Mouse (Mus musculus): ENCODE results near the gene Papolb. TPM values are rescaled to one million over a fixed set of nuclear protein-coding genes. Genes with fewer than 3 reads are reported as not detected.

Papolb gene
- 1 to 10 TPM in 1 of 2 experiments, under 1 TPM in 1; 0.85 to 1.1 TPM for total RNA-seq (2021)
- long read RNA-seq, experiment 1: 0 reads
- long read RNA-seq, experiment 2: 0 reads

- no peak for DNase-seq (ENCODE audit: low spot score in 2 of 2)
- intact Hi-C loops (cut with DNase I): no loop called here
These were observed at the start of gene Papolb for GRCm38 (mm10) chr5:142529915-142530314. Gene Papolb, minus strand, starts transcription at chr5:142530076.

- intact Hi-C loops (cut with DNase I): no loop called here
These were observed 48.3 kb upstream of the Papolb start for GRCm38 (mm10) chr5:142578192-142578591.

GRCm38 (mm10) chr5:142576832-142577231, 47.0 kb upstream of the Papolb start:
- no peak for DNase-seq (ENCODE audit: low spot score in 2 of 2)
- intact Hi-C loops (cut with DNase I): no loop called here

More at GRCm38 (mm10) chr5:142578192-142578591, 48.3 kb upstream of the Papolb start:
- no peak for DNase-seq (ENCODE audit: low spot score in 2 of 2)

- intact Hi-C loops (cut with DNase I): no loop called here
- no peak for DNase-seq (ENCODE audit: low spot score in 2 of 2)
These were observed 44.6 kb upstream of the Papolb start for GRCm38 (mm10) chr5:142574323-142575057.

GRCm38 (mm10) chr5:142564606-142565005, 34.7 kb upstream of the Papolb start:
- DNase-seq (ENCODE audit: low spot score in 2 of 2): no peak
- intact Hi-C loops (cut with DNase I): no loop called here

- DNase-seq (ENCODE audit: low spot score in 2 of 2): no peak
- intact Hi-C loops (cut with DNase I): no loop called here
These were observed 30.4 kb upstream of the Papolb start for GRCm38 (mm10) chr5:142560261-142560660.

GRCm38 (mm10) chr5:142557397-142558067, 27.7 kb upstream of the Papolb start:
- peak; percentile 91 to 94 for DNase-seq (ENCODE audit: low spot score in 2 of 2)
- intact Hi-C loops (cut with DNase I): loop anchor here (2.0 to 5.0 kb wide), 2 partner anchors 63 to 160 kb away; no protein-coding TSS in a partner anchor

- DNase-seq (ENCODE audit: low spot score in 2 of 2): no peak
- intact Hi-C loops (cut with DNase I): loop anchor here (2.0 to 5.0 kb wide), 2 partner anchors 64 to 161 kb away; no protein-coding TSS in a partner anchor
These were observed 26.8 kb upstream of the Papolb start for GRCm38 (mm10) chr5:142556721-142557120.

GRCm38 (mm10) chr5:142555866-142556265, 26.0 kb upstream of the Papolb start:
- no peak for DNase-seq (ENCODE audit: low spot score in 2 of 2)
- intact Hi-C loops (cut with DNase I): loop anchor here (2.0 to 5.0 kb wide), 2 partner anchors 65 to 161 kb away; no protein-coding TSS in a partner anchor

GRCm38 (mm10) chr5:142550706-142551652, 21.1 kb upstream of the Papolb start, which contains the start of gene Radil:
Gene Radil, minus strand, starts transcription at chr5:142551098.
- peak; percentile 99 for DNase-seq (ENCODE audit: low spot score in 2 of 2)
- intact Hi-C loops (cut with DNase I): loop anchor here (2.0 kb wide), 2 partner anchors 50 to 72 kb away; no protein-coding TSS in a partner anchor

GRCm38 (mm10) chr5:142549961-142550705, 20.3 kb upstream of the Papolb start:
- DNase-seq (ENCODE audit: low spot score in 2 of 2): peak; percentile 58 to 60
- intact Hi-C loops (cut with DNase I): loop anchor here (2.0 kb wide), 2 partner anchors 49 to 71 kb away; no protein-coding TSS in a partner anchor

GRCm38 (mm10) chr5:142549441-142549840, 19.6 kb upstream of the Papolb start:
- DNase-seq (ENCODE audit: low spot score in 2 of 2): no peak
- intact Hi-C loops (cut with DNase I): no loop called here

GRCm38 (mm10) chr5:142547066-142547465, 17.2 kb upstream of the Papolb start:
- intact Hi-C loops (cut with DNase I): no loop called here
- no peak for DNase-seq (ENCODE audit: low spot score in 2 of 2)

GRCm38 (mm10) chr5:142546344-142546743, 16.5 kb upstream of the Papolb start:
- intact Hi-C loops (cut with DNase I): no loop called here
- no peak for DNase-seq (ENCODE audit: low spot score in 2 of 2)

- DNase-seq (ENCODE audit: low spot score in 2 of 2): no peak
- intact Hi-C loops (cut with DNase I): no loop called here
These were observed 15.3 kb upstream of the Papolb start for GRCm38 (mm10) chr5:142545014-142545795.

GRCm38 (mm10) chr5:142537286-142537685, 7.4 kb upstream of the Papolb start:
- intact Hi-C loops (cut with DNase I): no loop called here
- no peak for DNase-seq (ENCODE audit: low spot score in 2 of 2)

- intact Hi-C loops (cut with DNase I): no loop called here
- DNase-seq (ENCODE audit: low spot score in 2 of 2): no peak
These were observed 5.5 kb upstream of the Papolb start for GRCm38 (mm10) chr5:142535388-142535787.

All from left cerebral cortex, postnatal 14 days (tissue).